Mouse (Mus musculus): Measurements from ENCODE around the gene Cd80. TPM values are rescaled to one million over a fixed set of nuclear protein-coding genes. Genes with fewer than 3 reads are reported as not detected.

The Cd80 gene
- polyA plus RNA-seq, 1 experiment from 2014 or later = 0.74 TPM

GRCm38 (mm10) chr16:38466089-38466488 lies 10.7 kb downstream of the Cd80 start:
- ATAC-seq (ENCODE audit: low FRiP score) = no peak
- WGBS = 81% methylated on average over 4 of the region's 4 CpGs
- H3K9me3 ChIP-seq (replicated peaks) = no peaks in the 10 kb centered on the region
- H3K4me1 ChIP-seq = no peaks in the 10 kb centered on the region
- H3K4me2 ChIP-seq (replicated peaks) = no peak overlapping the region
- H3K9ac ChIP-seq = no peak overlapping the region
- H3K4me3 ChIP-seq = no peak overlapping the region
- H3K36me3 ChIP-seq = no peaks in the 10 kb centered on the region
- H3K27me3 ChIP-seq = no peaks in the 10 kb centered on the region
- no peak overlapping the region for H3K27ac ChIP-seq

DNA sequence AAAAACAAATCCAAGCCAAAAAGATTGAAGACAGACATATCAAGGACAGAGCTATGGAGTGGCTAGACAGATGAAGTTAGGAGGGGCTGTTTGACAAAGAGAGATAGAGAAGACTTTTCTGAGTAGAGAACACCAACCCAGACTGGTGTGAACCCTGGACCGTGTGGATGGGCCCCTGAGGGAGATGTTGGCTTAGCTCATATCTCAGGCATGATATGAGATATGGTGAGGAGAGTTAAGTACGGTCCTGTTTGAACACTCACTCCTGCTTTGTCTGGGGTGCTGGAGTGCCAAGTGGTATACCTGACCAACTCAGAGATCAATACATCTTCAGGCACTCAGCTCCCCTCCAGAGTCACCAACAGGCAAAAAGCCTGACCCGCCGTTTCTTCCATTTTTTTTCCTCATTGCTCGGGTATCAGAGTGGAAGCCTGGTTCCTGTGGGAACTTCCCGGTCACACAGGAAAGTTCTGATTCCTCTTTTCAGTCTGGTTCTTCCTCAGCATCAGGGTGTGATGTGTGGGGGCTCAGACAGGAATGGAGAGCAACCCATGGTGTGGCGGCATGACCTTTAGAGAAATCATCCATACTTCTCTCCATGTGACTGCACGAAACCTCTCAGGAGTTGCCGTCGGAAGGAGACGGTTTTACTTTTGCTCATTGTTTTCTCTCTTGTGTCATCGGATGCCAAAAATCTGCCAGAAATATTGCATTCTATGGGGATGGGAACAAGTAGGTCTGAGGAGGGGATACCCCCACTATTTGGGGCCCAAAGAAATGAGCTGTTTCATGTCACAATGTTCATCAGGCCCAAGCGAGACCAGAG lies 11.9 kb downstream of the Cd80 start:
- Histone ChIP-seq H3K36me3 (no peaks in the 10 kb centered on the region), H3K4me1 (no peaks in the 10 kb centered on the region), H3K4me3 (no peak overlapping the region), H3K27ac (no peak overlapping the region), H3K4me2 (replicated peaks) (no peak overlapping the region), H3K9ac (no peak overlapping the region), H3K27me3 (no peaks in the 10 kb centered on the region), H3K9me3 (replicated peaks) (no peaks in the 10 kb centered on the region)
- ATAC-seq (ENCODE audit: low FRiP score) = no peak
- WGBS = 86% methylated on average over 13 of the region's 13 CpGs

DNA sequence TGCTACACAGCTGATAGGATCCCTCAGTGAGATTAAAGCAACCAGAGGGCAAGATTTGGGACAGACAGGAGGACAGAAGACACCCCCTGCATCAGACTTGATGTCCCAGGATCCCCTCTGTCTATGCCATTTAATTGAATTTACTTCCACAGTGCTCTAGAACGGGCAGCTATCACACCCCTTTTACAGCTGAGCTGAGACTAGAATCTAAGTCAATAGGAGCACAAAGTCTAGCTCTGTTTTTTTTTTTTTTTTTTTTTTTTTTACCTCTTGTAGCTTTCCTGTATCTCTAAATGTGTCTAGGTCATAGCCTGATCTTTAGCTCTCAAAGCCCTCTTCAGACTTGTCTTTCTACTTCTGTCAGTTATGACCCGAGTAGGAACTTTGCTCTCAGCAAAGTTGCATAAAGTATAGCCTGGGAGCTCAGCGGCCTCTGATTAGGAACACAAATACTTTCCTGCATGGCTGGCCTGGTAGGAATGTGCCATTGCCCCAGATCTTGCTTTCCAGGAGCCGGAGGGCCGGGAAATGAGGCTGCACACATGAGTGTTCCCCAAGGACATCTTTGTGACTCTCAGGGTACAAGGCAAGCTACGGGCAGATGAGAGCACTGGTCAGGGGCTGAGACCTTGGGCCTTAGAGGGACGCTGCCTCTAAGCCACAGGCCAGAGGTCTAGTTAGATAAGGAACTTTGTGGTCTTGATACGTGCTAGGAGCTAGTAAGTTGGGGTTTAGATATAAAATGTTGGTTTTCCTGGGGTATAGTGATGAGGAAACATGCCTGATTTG lies 12.8 kb downstream of the Cd80 start:
- no peak for ATAC-seq (ENCODE audit: low FRiP score)
- no peaks in the 10 kb centered on the region for H3K4me1 ChIP-seq
- no peak overlapping the region for H3K27ac ChIP-seq
- WGBS = 83% methylated on average over 8 of the region's 8 CpGs
- H3K4me3 ChIP-seq = no peak overlapping the region
- H3K9ac ChIP-seq = no peak overlapping the region
- no peaks in the 10 kb centered on the region for H3K27me3 ChIP-seq
- no peaks in the 10 kb centered on the region for H3K9me3 ChIP-seq (replicated peaks)
- H3K4me2 ChIP-seq (replicated peaks) = no peak overlapping the region
- H3K36me3 ChIP-seq = no peaks in the 10 kb centered on the region

GRCm38 (mm10) chr16:38468706-38469018 lies 13.3 kb downstream of the Cd80 start:
- no peaks in the 10 kb centered on the region for H3K4me1 ChIP-seq
- 33% methylated on average over 3 of the region's 3 CpGs for WGBS
- H3K9me3 ChIP-seq (replicated peaks) = no peaks in the 10 kb centered on the region
- H3K27me3 ChIP-seq = no peaks in the 10 kb centered on the region
- no peak overlapping the region for H3K4me3 ChIP-seq
- no peak overlapping the region for H3K9ac ChIP-seq
- H3K4me2 ChIP-seq (replicated peaks) = no peak overlapping the region
- H3K36me3 ChIP-seq = no peaks in the 10 kb centered on the region
- ATAC-seq (ENCODE audit: low FRiP score) = no peak
- H3K27ac ChIP-seq = no peak overlapping the region

- 73% methylated on average over 8 of the region's 8 CpGs for WGBS
- no peak overlapping the region for H3K9ac ChIP-seq
- no peak overlapping the region for H3K27ac ChIP-seq
- H3K4me3 ChIP-seq = no peak overlapping the region
- no peak for ATAC-seq (ENCODE audit: low FRiP score)
- no peaks in the 10 kb centered on the region for H3K9me3 ChIP-seq (replicated peaks)
- no peaks in the 10 kb centered on the region for H3K4me1 ChIP-seq
- no peak overlapping the region for H3K4me2 ChIP-seq (replicated peaks)
- no peaks in the 10 kb centered on the region for H3K36me3 ChIP-seq
- H3K27me3 ChIP-seq = no peaks in the 10 kb centered on the region
Measured at GRCm38 (mm10) chr16:38469437-38469836, 14.1 kb downstream of the Cd80 start.

DNA sequence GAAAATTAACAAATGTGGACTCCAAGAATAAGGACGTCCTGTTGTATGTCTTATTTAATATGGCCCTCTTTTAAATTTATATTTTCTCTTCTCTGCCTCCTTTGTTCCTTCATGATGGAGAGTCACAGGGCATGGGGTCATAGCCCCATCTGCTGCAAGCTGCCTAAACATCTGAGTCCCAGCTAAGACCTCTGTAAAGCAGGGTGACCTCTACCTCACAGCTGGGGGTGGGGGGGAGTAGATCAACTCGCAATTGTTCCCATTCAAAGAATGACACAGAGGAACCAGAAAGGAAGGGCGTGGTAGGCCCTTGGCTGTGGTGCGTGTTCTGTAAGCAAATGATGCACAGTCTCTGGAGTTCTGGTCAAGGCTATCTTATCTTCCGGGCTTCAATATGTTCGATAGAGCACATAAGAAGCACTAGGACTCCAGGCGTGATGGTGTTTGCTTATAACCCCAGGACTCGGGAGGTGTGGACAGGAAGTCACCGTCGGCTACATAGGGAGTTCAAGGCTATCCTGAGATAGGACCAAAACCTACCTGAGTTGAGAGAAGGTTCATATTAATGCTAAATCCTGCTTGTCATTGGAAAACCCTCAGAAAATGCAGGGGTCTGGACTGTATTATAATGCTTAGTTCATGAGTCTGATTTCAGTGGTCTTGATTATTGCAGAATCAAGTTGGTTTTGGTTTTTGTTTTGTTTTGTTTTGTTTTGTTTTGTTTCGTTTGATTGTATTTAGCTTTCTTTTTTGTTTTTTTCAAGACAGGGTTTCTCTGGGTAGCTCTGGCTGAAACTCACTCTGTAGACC lies 16.5 kb downstream of the Cd80 start:
- H3K4me2 ChIP-seq (replicated peaks) = no peak overlapping the region
- H3K36me3 ChIP-seq = no peaks in the 10 kb centered on the region
- H3K4me1 ChIP-seq = peaks cover 6% of the 10 kb centered on the region
- ATAC-seq (ENCODE audit: low FRiP score) = no peak
- no peak overlapping the region for H3K4me3 ChIP-seq
- H3K27ac ChIP-seq = no peak overlapping the region
- H3K27me3 ChIP-seq = no peaks in the 10 kb centered on the region
- no peak overlapping the region for H3K9ac ChIP-seq
- H3K9me3 ChIP-seq (replicated peaks) = no peaks in the 10 kb centered on the region
- WGBS = 68% methylated on average over 11 of the region's 11 CpGs

DNA sequence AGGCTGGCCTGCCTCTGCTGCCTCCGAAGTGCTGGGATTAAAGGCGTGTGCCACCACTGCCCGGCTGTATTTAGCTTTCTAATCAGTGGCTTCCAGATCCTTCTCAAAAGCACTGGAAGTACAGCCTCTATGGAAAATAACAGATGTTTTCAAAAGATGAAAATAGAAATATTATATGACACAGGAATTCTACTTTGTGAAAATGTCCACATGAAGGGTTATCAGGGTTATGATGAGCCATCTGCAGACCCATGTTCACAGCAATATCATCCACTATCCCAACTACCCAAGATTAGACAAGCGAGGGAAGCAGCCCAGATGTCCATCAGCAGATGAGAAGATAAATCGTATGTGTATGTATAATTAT lies 17.1 kb downstream of the Cd80 start:
- 88% methylated on average over 5 of the region's 5 CpGs for WGBS

GRCm38 (mm10) chr16:38473661-38474060 lies 18.3 kb downstream of the Cd80 start:
- peaks cover 10% of the 10 kb centered on the region for H3K4me1 ChIP-seq
- no peak overlapping the region for H3K4me3 ChIP-seq
- 87% methylated on average over 5 of the region's 5 CpGs for WGBS
- no peak overlapping the region for H3K9ac ChIP-seq
- ATAC-seq (ENCODE audit: low FRiP score) = no peak
- H3K27me3 ChIP-seq = no peaks in the 10 kb centered on the region
- H3K4me2 ChIP-seq (replicated peaks) = no peak overlapping the region
- H3K36me3 ChIP-seq = no peaks in the 10 kb centered on the region
- H3K9me3 ChIP-seq (replicated peaks) = no peaks in the 10 kb centered on the region
- no peak overlapping the region for H3K27ac ChIP-seq

More for the DNA sequence above, 17.1 kb downstream of the Cd80 start:
- Histone ChIP-seq H3K27ac (no peak overlapping the region), H3K36me3 (no peaks in the 10 kb centered on the region), H3K9ac (no peak overlapping the region), H3K4me1 (peaks cover 10% of the 10 kb centered on the region), H3K4me2 (replicated peaks) (no peak overlapping the region), H3K27me3 (no peaks in the 10 kb centered on the region), H3K4me3 (no peak overlapping the region), H3K9me3 (replicated peaks) (no peaks in the 10 kb centered on the region)
- no peak for ATAC-seq (ENCODE audit: low FRiP score)

GRCm38 (mm10) chr16:38474677-38475286 lies 19.4 kb downstream of the Cd80 start:
- Histone ChIP-seq H3K36me3 (no peaks in the 10 kb centered on the region), H3K9me3 (replicated peaks) (no peaks in the 10 kb centered on the region), H3K27ac (no peak overlapping the region), H3K4me3 (no peak overlapping the region), H3K27me3 (no peaks in the 10 kb centered on the region), H3K4me2 (replicated peaks) (no peak overlapping the region), H3K4me1 (peaks cover 10% of the 10 kb centered on the region), H3K9ac (no peak overlapping the region)
- ATAC-seq (ENCODE audit: low FRiP score) = no peak
- 88% methylated on average over 9 of the region's 9 CpGs for WGBS

GRCm38 (mm10) chr16:38475681-38476311 lies 20.4 kb downstream of the Cd80 start:
- H3K4me1 ChIP-seq = peaks cover 10% of the 10 kb centered on the region
- no peak for ATAC-seq (ENCODE audit: low FRiP score)
- no peak overlapping the region for H3K27ac ChIP-seq
- no peaks in the 10 kb centered on the region for H3K9me3 ChIP-seq (replicated peaks)
- no peak overlapping the region for H3K9ac ChIP-seq
- no peaks in the 10 kb centered on the region for H3K27me3 ChIP-seq
- peak overlapping the region; percentile 29; the same call in 1 of the 2 replicates for H3K4me3 ChIP-seq
- no peaks in the 10 kb centered on the region for H3K36me3 ChIP-seq
- H3K4me2 ChIP-seq (replicated peaks) = peak overlapping the region; percentile 62; the same call in 1 of the 2 replicates
- 52% methylated on average over 4 of the region's 4 CpGs for WGBS

- no peaks in the 10 kb centered on the region for H3K36me3 ChIP-seq
- peak; percentile 46; the same call in 1 of the 2 replicates for ATAC-seq (ENCODE audit: low FRiP score)
- WGBS = 9% methylated on average over 34 of the region's 34 CpGs
- peaks cover 10% of the 10 kb centered on the region for H3K4me1 ChIP-seq
- no peaks in the 10 kb centered on the region for H3K27me3 ChIP-seq
- no peak overlapping the region for H3K27ac ChIP-seq
- peak overlapping the region; percentile 62 for H3K4me2 ChIP-seq (replicated peaks)
- H3K4me3 ChIP-seq = peak overlapping the region; percentile 29
- H3K9me3 ChIP-seq (replicated peaks) = no peaks in the 10 kb centered on the region
- H3K9ac ChIP-seq = peak overlapping the region; percentile 27
Measured at GRCm38 (mm10) chr16:38476312-38477240, 21.2 kb downstream of the Cd80 start.
